Mouse (Mus musculus) myocyte (in vitro differentiated cells): ENCODE results near the gene Ankrd33b.

Source experiments
- MAX ChIP-seq: IDR thresholded peaks from one replicate; pipeline ENCODE4 v1.6.1; 2011; ENCODE audit warnings: low read depth, mild to moderate bottlenecking, control low read depth
- POLR2A ChIP-seq: IDR thresholded peaks from one replicate; pipeline ENCODE4 v1.6.1; 2011; ENCODE audit warnings: low read depth, mild to moderate bottlenecking, control low read depth, moderate library complexity; ENCODE audit not compliant: insufficient read length
- USF1 ChIP-seq: IDR thresholded peaks from one replicate; pipeline ENCODE4 v1.6.1; 2011; ENCODE audit warnings: low read depth, mild to moderate bottlenecking, control low read depth, moderate library complexity

DNA sequence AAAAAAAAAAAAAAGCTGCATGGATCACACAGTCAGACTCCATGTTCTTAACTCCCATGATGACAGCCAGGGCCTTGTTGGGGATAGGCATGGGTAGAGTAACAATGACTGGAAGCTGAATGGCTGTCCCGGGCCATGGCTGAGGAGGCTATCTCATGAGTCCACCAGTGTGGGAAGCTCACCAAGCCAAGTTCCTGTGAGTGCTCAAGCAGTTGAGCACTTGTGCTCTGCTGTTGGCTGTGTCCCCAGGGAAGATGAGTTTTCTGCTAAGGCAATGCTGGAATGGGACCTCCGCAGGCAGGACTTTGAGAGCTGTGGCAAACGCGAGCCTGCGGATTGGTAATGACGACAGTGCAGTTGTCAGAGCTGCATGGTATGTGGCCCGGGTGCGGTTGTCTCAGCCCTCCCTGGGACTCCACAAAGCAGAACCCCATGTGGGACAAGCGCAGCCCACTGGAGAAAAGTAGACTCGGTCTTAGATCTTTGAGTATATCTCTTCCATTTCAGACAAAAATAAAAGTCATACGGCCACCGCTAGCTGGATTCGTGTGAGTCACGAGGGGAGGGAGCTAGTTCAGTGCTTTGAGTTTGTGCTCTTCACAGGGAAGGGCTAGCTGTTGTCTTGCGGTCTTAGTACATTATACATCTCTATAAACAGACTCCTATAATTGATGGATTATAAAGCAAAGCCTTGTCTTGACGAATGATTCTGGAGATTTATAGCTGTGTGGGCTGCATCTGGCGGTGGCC lies 122.7 kb downstream of the Ankrd33b start:
- TF ChIP-seq MAX (no peak), USF1 (peak; percentile 55), POLR2A (peak; percentile 41)
